11 mouse cellular contexts compared by ENCODE assay signal in genomic region chr3:31047263-31047662, GRCm38 (mm10). TPM values are rescaled to one million over a fixed set of nuclear protein-coding genes. Genes with fewer than 3 reads are reported as not detected.
A peak's percentile ranks its signal among the peaks of the same experiment; 100 is the strongest.
DNase-seq lines count a peak whose midpoint lies in the region; ATAC-seq and TF ChIP-seq lines count a peak whose summit lies in the region.
"Had no signal": no experiment of that assay in that cellular context is flagged by ENCODE, and none has a peak within 500 bp of the region (broad histone marks: within the 10 kb centered on the region; RNA-seq: fewer than 3 reads in every experiment).

No protein-coding gene starts in this region.

- H3K4me2 ChIP-seq in forebrain, embryonic 14.5 days (ENCODE audit: low read length): no peak overlapping the region
- no peak overlapping the region for H3K4me2 ChIP-seq in forebrain, embryonic 13.5 days
- H3K4me2 ChIP-seq: embryonic facial prominence, embryonic 15.5 days; limb, embryonic 15.5 days had no signal

- H3K4me1 ChIP-seq in forebrain, embryonic 14.5 days (ENCODE audit: control insufficient read depth, insufficient read depth, low read length): no peaks in the 10 kb centered on the region
- H3K4me1 ChIP-seq in forebrain, embryonic 13.5 days: peaks cover 15% of the 10 kb centered on the region
- H3K4me1 ChIP-seq: embryonic facial prominence, embryonic 15.5 days; limb, embryonic 15.5 days had no signal

- no peak overlapping the region for H3K27ac ChIP-seq in forebrain, embryonic 14.5 days (ENCODE audit: low read depth, low read length)
- H3K27ac ChIP-seq in forebrain, embryonic 13.5 days: no peak overlapping the region
- no peak overlapping the region for H3K27ac ChIP-seq in left cerebral cortex, adult 2 months
- H3K27ac ChIP-seq: embryonic facial prominence, embryonic 15.5 days; limb, embryonic 15.5 days had no signal

- DNase-seq in forebrain, embryonic 14.5 days (ENCODE audit: low spot score): peak; percentile 42
- DNase-seq in left cerebral cortex, adult 2 months (ENCODE audit: extremely low spot score in 1 of 2, low spot score in 2 of 2): no peak
- DNase-seq in left cerebral cortex, adult 9 months (ENCODE audit: low spot score in 2 of 2): no peak
- peak; percentile 65 for DNase-seq in CD4-positive, CD25-positive, alpha-beta regulatory T cell, adult 2 months (ENCODE audit: low read depth, low spot score)
- DNase-seq in frontal cortex, postnatal 25 days (ENCODE audit: low spot score in 2 of 2): no peak
- no peak for DNase-seq in testis, postnatal 14 days (ENCODE audit: low spot score)
- DNase-seq: cerebellum, adult 11 months had no signal

- no peak overlapping the region for H3K9ac ChIP-seq in forebrain, embryonic 14.5 days (ENCODE audit: low read length)
- no peak overlapping the region for H3K9ac ChIP-seq in forebrain, embryonic 13.5 days
- H3K9ac ChIP-seq: embryonic facial prominence, embryonic 15.5 days; limb, embryonic 15.5 days had no signal

- intact Hi-C loops in left cerebral cortex, adult 2 months (cut with DNase I): no loop called here

- peak; percentile 58 for TF ChIP-seq CTCF in left cerebral cortex, adult 2 months (IDR thresholded peaks at IDR 0.05)

- H3K36me3 ChIP-seq in forebrain, embryonic 14.5 days (ENCODE audit: control insufficient read depth, insufficient read depth, low read length): peaks cover 13% of the 10 kb centered on the region
- H3K36me3 ChIP-seq in forebrain, embryonic 13.5 days (ENCODE audit: poor library complexity, severe bottlenecking): peaks cover 19% of the 10 kb centered on the region; the same call in 1 of the 2 replicates

- H3K9me3 ChIP-seq in forebrain, embryonic 14.5 days (replicated peaks; ENCODE audit: control insufficient read depth, low read length): no peaks in the 10 kb centered on the region
- no peaks in the 10 kb centered on the region for H3K9me3 ChIP-seq in forebrain, embryonic 13.5 days (replicated peaks)
- H3K9me3 ChIP-seq: embryonic facial prominence, embryonic 15.5 days; limb, embryonic 15.5 days had no signal

- no peak overlapping the region for H3K4me3 ChIP-seq in forebrain, embryonic 14.5 days (ENCODE audit: low read depth, low read length)
- H3K4me3 ChIP-seq in forebrain, embryonic 13.5 days: no peak overlapping the region
- H3K4me3 ChIP-seq in left cerebral cortex, adult 2 months: no peak overlapping the region
- H3K4me3 ChIP-seq: embryonic facial prominence, embryonic 15.5 days; limb, embryonic 15.5 days had no signal

- 79% methylated on average over 3 of the region's 3 CpGs for WGBS in forebrain, embryonic 14.5 days
- 73% methylated on average over 3 of the region's 3 CpGs for WGBS in forebrain, embryonic 13.5 days

- no peaks in the 10 kb centered on the region for H3K27me3 ChIP-seq in forebrain, embryonic 14.5 days (replicated peaks; ENCODE audit: control insufficient read depth, insufficient read depth, low read length)
- H3K27me3 ChIP-seq in forebrain, embryonic 13.5 days: no peaks in the 10 kb centered on the region
- H3K27me3 ChIP-seq: embryonic facial prominence, embryonic 15.5 days; limb, embryonic 15.5 days had no signal

- no peak for ATAC-seq in forebrain, embryonic 14.5 days
- no peak for ATAC-seq in forebrain, embryonic 13.5 days
- ATAC-seq in megakaryocyte-erythroid progenitor cell, adult 5-6 weeks (replicated peaks; ENCODE audit: low FRiP score, low TSS enrichment, poor library complexity, severe bottlenecking): peak; percentile 66

RNA-seq across cellular contexts. Expression of gene Skil, which starts 47.6 kb away (rescaled TPM):
- polyA plus RNA-seq in forebrain, embryonic 14.5 days (2014; fragmentation: Nextera tagmentation; extraction: Ambion mirVana): 24.2 and 36.0 TPM in 2 replicates
- polyA plus RNA-seq in forebrain, embryonic 13.5 days (2015; fragmentation: Nextera tagmentation; extraction: Ambion mirVana): 31.4 and 32.3 TPM in 2 replicates
- total RNA-seq in left cerebral cortex, adult 2 months (2021): 10 to 100 TPM; 65.8 to 68.1 TPM
- total RNA-seq in megakaryocyte-erythroid progenitor cell, adult 5-6 weeks (2014; fragmentation: Nextera tagmentation): 5.3 and 6.1 TPM in 2 replicates
- total RNA-seq in megakaryocyte-erythroid progenitor cell, adult 5-6 weeks (2017): 24.1 and 26.9 TPM in 2 replicates

RNA-seq across cellular contexts. Expression of gene Prkci, which starts 51.7 kb away (rescaled TPM):
- 24.8 and 25.8 TPM in 2 replicates for polyA plus RNA-seq in forebrain, embryonic 14.5 days (2014; fragmentation: Nextera tagmentation; extraction: Ambion mirVana)
- 22.1 and 22.8 TPM in 2 replicates for polyA plus RNA-seq in forebrain, embryonic 13.5 days (2015; fragmentation: Nextera tagmentation; extraction: Ambion mirVana)
- 10 to 100 TPM; 58.0 to 59.9 TPM for total RNA-seq in left cerebral cortex, adult 2 months (2021)
- total RNA-seq in megakaryocyte-erythroid progenitor cell, adult 5-6 weeks (2014; fragmentation: Nextera tagmentation): 8.6 and 17.0 TPM in 2 replicates
- 5.7 and 6.8 TPM in 2 replicates for total RNA-seq in megakaryocyte-erythroid progenitor cell, adult 5-6 weeks (2017)

Comparison
In these comparisons a context has a peak if more than half of its experiments do, and no peak if none do; other contexts are left out.
1. DNase-seq: peak in forebrain, embryonic 14.5 days (single experiment) and CD4-positive, CD25-positive, alpha-beta regulatory T cell, adult 2 months (single experiment); none in left cerebral cortex, adult 2 months (0 of 2), left cerebral cortex, adult 9 months (0 of 2), frontal cortex, postnatal 25 days (0 of 2) and testis, postnatal 14 days (single experiment).